Mouse (Mus musculus) ES-E14 (cell line): ENCODE data around the gene Pgp. TPM values are rescaled to one million over a fixed set of nuclear protein-coding genes. Genes with fewer than 3 reads are reported as not detected.

ENCODE experiments used
- DNase-seq: peaks from one replicate; pipeline ENCODE4 v3.0.0-alpha.2; 2013; ENCODE audit warnings: low read depth, low spot score
- H3K27ac ChIP-seq: 2 replicates; pipeline ENCODE4 v1.5.1; 2012; ENCODE audit warnings: low read depth, mild to moderate bottlenecking, low read length, moderate library complexity, mixed read lengths; ENCODE audit not compliant: poor library complexity, insufficient read depth, severe bottlenecking
- H3K36me3 ChIP-seq: 2 replicates; pipeline ENCODE4 v1.6.1; 2012; ENCODE audit warnings: mild to moderate bottlenecking, low read length, moderate library complexity, mixed read lengths; ENCODE audit not compliant: control insufficient read depth, poor library complexity, insufficient read depth, severe bottlenecking
- H3K4me1 ChIP-seq, 2 experiments: fragments of 150-350 bp in 1 of 2; sonication (generic) in 1 of 2; 2 replicates each; pipeline ENCODE4 v1.6.1; 2012; ENCODE audit warnings: low read length in 2 of 2, mild to moderate bottlenecking in 1 of 2, mixed read lengths in 1 of 2; ENCODE audit not compliant: control insufficient read depth in 2 of 2, insufficient read depth in 2 of 2, poor library complexity in 1 of 2
- H3K4me3 ChIP-seq, 2 experiments: fragments of 150-350 bp in 1 of 2; sonication (generic) in 1 of 2; 2 replicates each; pipeline ENCODE4 v1.5.1; 2012; ENCODE audit warnings: low read length in 2 of 2, low read depth in 1 of 2, mild to moderate bottlenecking in 1 of 2, mixed read lengths in 1 of 2; ENCODE audit not compliant: insufficient read depth in 1 of 2, poor library complexity in 1 of 2, severe bottlenecking in 1 of 2
- H3K9ac ChIP-seq: 2 replicates; pipeline ENCODE4 v1.6.1; 2012; ENCODE audit warnings: low read depth, mild to moderate bottlenecking, low read length, mixed read lengths; ENCODE audit not compliant: poor library complexity, insufficient read depth, severe bottlenecking
- H3K9me3 ChIP-seq: fragments of 150-350 bp; sonication (generic); 2 replicates; pipeline ENCODE4 v1.6.1; 2012; ENCODE audit warnings: low read depth, mild to moderate bottlenecking, low read length; ENCODE audit not compliant: control insufficient read depth, insufficient read depth
- CHD2 ChIP-seq: IDR thresholded peaks from 2 replicates; pipeline ENCODE4 v1.6.1; 2014; ENCODE audit warnings: mild to moderate bottlenecking, low read depth, low read length, inconsistent platforms
- HCFC1 ChIP-seq: IDR thresholded peaks from 2 replicates; pipeline ENCODE4 v1.6.1; 2012; ENCODE audit warnings: low read length, inconsistent platforms, borderline replicate concordance; ENCODE audit not compliant: insufficient read depth
- MAFK ChIP-seq: IDR thresholded peaks from 2 replicates; pipeline ENCODE4 v1.6.1; 2014; ENCODE audit warnings: mild to moderate bottlenecking, low read depth, low read length, inconsistent platforms; ENCODE audit not compliant: insufficient read depth
- ZC3H11A ChIP-seq: IDR thresholded peaks from 2 replicates; pipeline ENCODE4 v1.6.1; 2012; ENCODE audit warnings: low read depth, mild to moderate bottlenecking, inconsistent platforms, low read length, borderline replicate concordance
- ZNF384 ChIP-seq: IDR thresholded peaks from 2 replicates; pipeline ENCODE4 v1.6.1; 2012; ENCODE audit warnings: low read depth, low read length, inconsistent platforms
- in situ Hi-C, 2 experiments: fragments of 600-800 bp; cut with MboI; formaldehyde crosslinking; loops; one replicate each; pipeline ENCODE4 v1.15.1; 2025; ENCODE audit warnings: low sequenced_read_pairs in 2 of 2, inconsistent platforms in 1 of 2; ENCODE audit not compliant: unreplicated experiment in 2 of 2
- total RNA-seq: library from RNA; depleted of rRNA; stranded (reverse); fragments of 300-350 nt; gene quantifications from 2 replicates; pipeline ENCODE4 v1.2.3, GENCODE M21; 2012

Gene Pgp
- total RNA-seq, 1 experiment = 16.6 TPM

GRCm38 (mm10) chr17:24496026-24496425 lies 25.8 kb downstream of the Pgp start:
- in situ Hi-C loops = no loop called here
- DNase-seq = no peak
- Histone ChIP-seq H3K9ac (no peak overlapping the region), H3K27ac (no peak overlapping the region), H3K36me3 (no peaks in the 10 kb centered on the region), H3K9me3 (no peaks in the 10 kb centered on the region), H3K4me3 (no peak overlapping the region), H3K4me1 (0 out of 4 replicates have a peak, but pooled peaks cover 0 to 2% of the 10 kb centered on the region in 2 experiments)
- TF ChIP-seq CHD2 = no peak
- TF ChIP-seq ZC3H11A = no peak
- no peak for TF ChIP-seq HCFC1
- TF ChIP-seq MAFK = no peak
- no peak for TF ChIP-seq ZNF384

- H3K36me3 ChIP-seq = no peaks in the 10 kb centered on the region
Measured at GRCm38 (mm10) chr17:24502208-24502607, 32.0 kb downstream of the Pgp start.

GRCm38 (mm10) chr17:24504085-24504484 lies 33.9 kb downstream of the Pgp start:
- TF ChIP-seq HCFC1 = no peak
- TF ChIP-seq MAFK = no peak
- TF ChIP-seq CHD2 = no peak
- no peak for TF ChIP-seq ZNF384
- H3K9me3 ChIP-seq = no peaks in the 10 kb centered on the region
- no peak overlapping the region for H3K4me3 ChIP-seq
- in situ Hi-C loops = no loop called here
- H3K9ac ChIP-seq = no peak overlapping the region
- H3K4me1 ChIP-seq = peaks cover 0 to 10% of the 10 kb centered on the region in 2 experiments; a peak in 2 of 4 replicates
- H3K27ac ChIP-seq = no peak overlapping the region
- no peak for DNase-seq
- peaks cover 11% of the 10 kb centered on the region for H3K36me3 ChIP-seq

More at GRCm38 (mm10) chr17:24502208-24502607, 32.0 kb downstream of the Pgp start:
- H3K4me1 ChIP-seq = peaks cover 0 to 6% of the 10 kb centered on the region in 2 experiments; a peak in 2 of 4 replicates
- H3K4me3 ChIP-seq = no peak overlapping the region
- TF ChIP-seq CHD2 = no peak
- no peak for TF ChIP-seq ZNF384
- TF ChIP-seq ZC3H11A = no peak
- TF ChIP-seq MAFK = no peak
- H3K27ac ChIP-seq = no peak overlapping the region
- in situ Hi-C loops = no loop called here
- DNase-seq = no peak
- H3K9me3 ChIP-seq = no peaks in the 10 kb centered on the region
- no peak overlapping the region for H3K9ac ChIP-seq

- Histone ChIP-seq H3K36me3 (peaks cover 25% of the 10 kb centered on the region), H3K4me3 (peak overlapping the region; percentile 28 to 42; a peak in 3 of 4 replicates), H3K27ac (no peak overlapping the region), H3K9me3 (no peaks in the 10 kb centered on the region), H3K4me1 (peaks cover 0 to 10% of the 10 kb centered on the region in 2 experiments; a peak in 2 of 4 replicates), H3K9ac (no peak overlapping the region)
- no peak for DNase-seq
- no peak for TF ChIP-seq CHD2
- in situ Hi-C loops = no loop called here
Measured at GRCm38 (mm10) chr17:24505286-24505955, 35.2 kb downstream of the Pgp start.
